Mouse (Mus musculus) adipose tissue, adult 10 weeks (tissue): ENCODE measurements around the gene Idi2. TPM values are rescaled to one million over a fixed set of nuclear protein-coding genes. Genes with fewer than 3 reads are reported as not detected.

ENCODE experiments used
- polyA plus RNA-seq: library from polyadenylated mRNA; stranded (reverse); fragments of 350-450 nt; fragmentation: Illumina TruSeq; extraction: RNeasy Lipid Tissue Mini Kit (QIAGEN cat#74804); gene quantifications from one replicate; pipeline ENCODE4 v1.2.3, GENCODE M21; 2014; ENCODE audit warnings: low read depth, low replicate concordance

Idi2 gene
- polyA plus RNA-seq = not detected

DNA sequence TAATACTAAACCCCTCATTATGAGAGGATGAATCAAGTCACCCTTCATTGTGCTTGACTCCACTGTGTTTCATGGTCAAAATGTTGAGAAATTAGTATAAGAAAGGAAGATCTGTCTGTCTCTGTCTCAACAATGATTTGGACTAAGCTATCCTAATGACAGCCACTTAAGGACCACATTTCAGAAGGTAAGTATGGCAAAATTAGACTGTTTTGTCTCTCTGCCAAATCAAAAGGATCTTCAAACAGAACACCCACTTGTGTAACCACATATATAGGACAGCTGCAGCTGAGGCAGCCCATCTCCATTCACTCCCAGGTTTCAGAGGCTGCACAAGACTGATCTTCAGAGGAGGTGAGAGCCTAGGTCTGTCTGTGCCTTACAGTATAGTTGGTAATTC lies at the start of gene Idi2:
Idi2 (plus strand) TSS at position 301 of the 400 bp plus-strand sequence.

DNA sequence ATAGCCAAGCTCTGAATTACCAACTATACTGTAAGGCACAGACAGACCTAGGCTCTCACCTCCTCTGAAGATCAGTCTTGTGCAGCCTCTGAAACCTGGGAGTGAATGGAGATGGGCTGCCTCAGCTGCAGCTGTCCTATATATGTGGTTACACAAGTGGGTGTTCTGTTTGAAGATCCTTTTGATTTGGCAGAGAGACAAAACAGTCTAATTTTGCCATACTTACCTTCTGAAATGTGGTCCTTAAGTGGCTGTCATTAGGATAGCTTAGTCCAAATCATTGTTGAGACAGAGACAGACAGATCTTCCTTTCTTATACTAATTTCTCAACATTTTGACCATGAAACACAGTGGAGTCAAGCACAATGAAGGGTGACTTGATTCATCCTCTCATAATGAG lies 4.5 kb upstream of the Idi2 start, which contains the start of gene Gm9745:
Gm9745 (minus strand) TSS at position 101 of the 400 bp plus-strand sequence.

GRCm38 (mm10) chr13:8995990-8996786 lies 43.5 kb downstream of the Idi2 start, which contains the start of gene Gtpbp4:
Gtpbp4 (minus strand) TSS chr13:8996083.

Other genes with a start within 250 kb of the Idi2 start
- gene Wdr37, start 81.0 kb upstream of the Idi2 start, polyA plus RNA-seq = 14.4 TPM
- gene Idi1, start 67.4 kb upstream of the Idi2 start, polyA plus RNA-seq = 38.5 TPM
- gene Gm9745, start 4.6 kb upstream of the Idi2 start, polyA plus RNA-seq = not detected
- gene Gtpbp4, start 43.2 kb downstream of the Idi2 start, polyA plus RNA-seq = 28.9 TPM
- gene Larp4b, start 141.0 kb downstream of the Idi2 start, polyA plus RNA-seq = 33.3 TPM